Comparison of ENCODE assay signal across 8 mouse cellular contexts in the genomic region with DNA sequence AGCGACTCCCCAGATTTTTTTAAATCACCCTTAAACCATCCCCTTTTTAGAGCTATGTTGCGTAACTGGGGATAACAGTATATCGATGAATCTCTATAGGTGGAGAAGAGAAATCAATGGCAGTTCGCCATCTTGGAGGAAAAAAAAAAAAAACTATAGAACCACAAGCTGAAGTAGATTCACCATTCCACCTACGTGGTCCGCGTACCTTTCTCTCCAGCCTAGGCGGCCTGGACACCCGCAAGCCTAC. TPM values are rescaled to one million over a fixed set of nuclear protein-coding genes. Genes with fewer than 3 reads are reported as not detected.
A peak's percentile ranks its signal among the peaks of the same experiment; 100 is the strongest.
DNase-seq lines count a peak whose midpoint lies in the region; ATAC-seq and TF ChIP-seq lines count a peak whose summit lies in the region.

No protein-coding gene starts in this region.

- H3K9me3 ChIP-seq in liver, embryonic 12.5 days (replicated peaks) = no peaks in the 10 kb centered on the region

- TF ChIP-seq CTCF in gastrocnemius, adult 2 months (IDR thresholded peaks at IDR 0.05) = no peak
- no peak for TF ChIP-seq CTCF in C2C12 (IDR thresholded peaks at IDR 0.05; ENCODE audit: control insufficient read depth, insufficient read depth, insufficient read length)
- TF ChIP-seq CTCF in embryonic fibroblast, embryonic 13.5 days (IDR thresholded peaks at IDR 0.05; ENCODE audit: borderline replicate concordance, insufficient read depth, low read length) = no peak

- 0 out of 2 replicates have a peak, but pooled peaks cover 4% of the 10 kb centered on the region for H3K4me1 ChIP-seq in embryonic fibroblast, embryonic 13.5 days (ENCODE audit: control insufficient read depth, insufficient read depth, low read length)
- H3K4me1 ChIP-seq in liver, embryonic 12.5 days = peaks cover 23% of the 10 kb centered on the region

- ATAC-seq in liver, embryonic 12.5 days = no peak

- peak overlapping the region; percentile 93 for H3K4me2 ChIP-seq in liver, embryonic 12.5 days

- H3K79me2 ChIP-seq in C2C12 (ENCODE audit: control insufficient read depth, insufficient read depth) = no peaks in the 10 kb centered on the region

- DNase-seq in gastrocnemius, adult 2 months = no peak
- DNase-seq in gastrocnemius, postnatal 4 days (ENCODE audit: low spot score in 2 of 2) = no peak
- no peak for DNase-seq in layer of hippocampus, adult 9-11 months
- no peak for DNase-seq in retina, postnatal 1 day
- DNase-seq in thymus, postnatal 4 days = no peak

- no peaks in the 10 kb centered on the region for H3K36me3 ChIP-seq in C2C12 (ENCODE audit: control insufficient read depth, insufficient read depth)
- 0 out of 2 replicates have a peak, but pooled peaks cover 3% of the 10 kb centered on the region for H3K36me3 ChIP-seq in liver, embryonic 12.5 days

- TF ChIP-seq POLR2A in embryonic fibroblast, embryonic 13.5 days (IDR thresholded peaks at IDR 0.05; ENCODE audit: low read depth, low read length) = no peak

- no peaks in the 10 kb centered on the region for H3K27me3 ChIP-seq in C2C12 (ENCODE audit: control insufficient read depth, insufficient read depth, insufficient read length)
- H3K27me3 ChIP-seq in liver, embryonic 12.5 days (replicated peaks) = peaks cover 33% of the 10 kb centered on the region

- H3K79me3 ChIP-seq in C2C12 (ENCODE audit: low read depth) = no peaks in the 10 kb centered on the region

- H3ac ChIP-seq in C2C12 (ENCODE audit: control insufficient read depth, insufficient read length, low read depth) = peak overlapping the region; percentile 80

- H3K9ac ChIP-seq in liver, embryonic 12.5 days = peak overlapping the region; percentile 70

- intact Hi-C loops in gastrocnemius, adult 2 months (cut with DNase I) = loop anchor here (1.0 to 10.0 kb wide), 4 partner anchors 74 to 568 kb away; partner anchors contain the start of gene Tsc22d2

- H3K27ac ChIP-seq in gastrocnemius, adult 2 months = peak overlapping the region; percentile 96
- H3K27ac ChIP-seq in embryonic fibroblast, embryonic 13.5 days (ENCODE audit: insufficient read depth, low read length) = peak overlapping the region; percentile 68
- peak overlapping the region; percentile 69; the same call in 1 of the 2 replicates for H3K27ac ChIP-seq in liver, embryonic 12.5 days

- H3K4me3 ChIP-seq in gastrocnemius, adult 2 months = peak overlapping the region; percentile 95
- peak overlapping the region; percentile 37 for H3K4me3 ChIP-seq in C2C12 (ENCODE audit: insufficient read depth, poor library complexity, severe bottlenecking)
- peak overlapping the region; percentile 87 for H3K4me3 ChIP-seq in embryonic fibroblast, embryonic 13.5 days (ENCODE audit: insufficient read depth, low read length)
- peak overlapping the region; percentile 66 for H3K4me3 ChIP-seq in liver, embryonic 12.5 days

- WGBS in liver, embryonic 12.5 days (ENCODE audit: insufficient replicate concordance) = 11% methylated on average over 9 of the region's 9 CpGs

TF ChIP-seq in C2C12, 6 proteins besides CTCF, POLR2A, EP300 and RAD21:
- TF ChIP-seq MYOD1 (IDR thresholded peaks at IDR 0.05; ENCODE audit: control insufficient read depth, insufficient read length, low read depth) (no peak), CEBPB (IDR thresholded peaks at IDR 0.05; ENCODE audit: low read depth) (no peak)

RNA-seq across cellular contexts. Expression of gene Pfn2, which starts 1.3 kb away (rescaled TPM):
- total RNA-seq in gastrocnemius, adult 2 months (2021) = 100 to 1,000 TPM; 168 to 189 TPM
- 100 to 1,000 TPM; 106 to 114 TPM for total RNA-seq in gastrocnemius, postnatal 4 days (2021)
- polyA plus RNA-seq in C2C12 (2012; fragmentation: generic; extraction: Trizol) = 3.9 TPM
- 74.1 and 79.7 TPM in 2 replicates for polyA plus RNA-seq in embryonic fibroblast, embryonic 13.5 days (2011; ENCODE audit: insufficient read length, low read depth, missing spikeins)
- 13.9 and 14.7 TPM in 2 replicates for polyA plus RNA-seq in liver, embryonic 12.5 days (2016; fragmentation: Nextera tagmentation; extraction: Ambion mirVana)

Comparison
In these comparisons a context has a peak if more than half of its experiments do, and no peak if none do; other contexts are left out.
1. H3K4me3 ChIP-seq: peak in every context shown above with its lines; median percentile 95 in gastrocnemius, adult 2 months; 87 in embryonic fibroblast, embryonic 13.5 days; 66 in liver, embryonic 12.5 days; 37 in C2C12.